Mouse (Mus musculus): ENCODE results near the gene Esp18. TPM values are rescaled to one million over a fixed set of nuclear protein-coding genes. Genes with fewer than 3 reads are reported as not detected.

The Esp18 gene
- not detected in 2 replicates for polyA plus RNA-seq (2014; fragmentation: Nextera tagmentation; extraction: Ambion mirVana)

GRCm38 (mm10) chr17:39406059-39406458 is at the start of gene Esp18:
Esp18 (plus strand) TSS chr17:39406359.
- H3K9me3 ChIP-seq (replicated peaks; ENCODE audit: control insufficient read depth, low read length), result no peaks in the 10 kb centered on the region
- no peak within 1 kb of the TSS for H3K4me2 ChIP-seq (ENCODE audit: low read depth, low read length)
- ATAC-seq (replicated peaks; ENCODE audit: insufficient number of reproducible peaks, low FRiP score, low TSS enrichment, low read depth) (no peak), DNase-seq (ENCODE audit: low spot score) (no peak)
- no peak within 1 kb of the TSS for H3K4me3 ChIP-seq (ENCODE audit: low read depth, low read length)
- no peak within 1 kb of the TSS for H3K27ac ChIP-seq (replicated peaks; ENCODE audit: low read depth, low read length)
- 81% methylated on average over 2 of the region's 2 CpGs for WGBS
- H3K9ac ChIP-seq (replicated peaks; ENCODE audit: low read length), result no peak within 1 kb of the TSS
- no peaks in the 10 kb centered on the region for H3K36me3 ChIP-seq (replicated peaks; ENCODE audit: control insufficient read depth, insufficient read depth, low read depth, low read length)
- no peaks in the 10 kb centered on the region for H3K4me1 ChIP-seq (ENCODE audit: control insufficient read depth, insufficient read depth, low read length)
- no peaks in the 10 kb centered on the region for H3K27me3 ChIP-seq (ENCODE audit: control insufficient read depth, insufficient read depth, low read length)

GRCm38 (mm10) chr17:39363316-39363715 is 42.8 kb upstream of the Esp18 start:
- no peak for ATAC-seq (replicated peaks; ENCODE audit: insufficient number of reproducible peaks, low FRiP score, low TSS enrichment, low read depth)
- H3K27ac ChIP-seq (replicated peaks; ENCODE audit: low read depth, low read length), result no peak overlapping the region

More at GRCm38 (mm10) chr17:39363316-39363715, 42.8 kb upstream of the Esp18 start:
- H3K9ac ChIP-seq (replicated peaks; ENCODE audit: low read length), result no peak overlapping the region
- no peaks in the 10 kb centered on the region for H3K27me3 ChIP-seq (ENCODE audit: control insufficient read depth, insufficient read depth, low read length)
- no peaks in the 10 kb centered on the region for H3K9me3 ChIP-seq (replicated peaks; ENCODE audit: control insufficient read depth, low read length)
- no peak overlapping the region for H3K4me3 ChIP-seq (ENCODE audit: low read depth, low read length)
- DNase-seq (ENCODE audit: low spot score), result no peak
- H3K4me2 ChIP-seq (ENCODE audit: low read depth, low read length), result no peak overlapping the region
- WGBS, result 72% methylated on average over 3 of the region's 3 CpGs
- H3K36me3 ChIP-seq (replicated peaks; ENCODE audit: control insufficient read depth, insufficient read depth, low read depth, low read length), result no peaks in the 10 kb centered on the region
- H3K4me1 ChIP-seq (ENCODE audit: control insufficient read depth, insufficient read depth, low read length), result no peaks in the 10 kb centered on the region

Small RNAs within 50 kb of the gene (microRNA-seq; reads per million reads assigned to microRNA genes)
- gene Gm26429 (ENCODE audit: borderline number of aligned reads), result not detected

Other genes with a start within 250 kb of the Esp18 start
- not detected in 2 replicates for gene Esp16, start 129.8 kb downstream of the Esp18 start, polyA plus RNA-seq (2014; fragmentation: Nextera tagmentation; extraction: Ambion mirVana)
- not detected in 2 replicates for gene Esp15, start 234.6 kb downstream of the Esp18 start, polyA plus RNA-seq (2014; fragmentation: Nextera tagmentation; extraction: Ambion mirVana)

All from embryonic facial prominence, embryonic 11.5 days (tissue).